Mouse (Mus musculus) limb, embryonic 14.5 days (tissue): Measurements from ENCODE around the gene Pold4. TPM values are rescaled to one million over a fixed set of nuclear protein-coding genes. Genes with fewer than 3 reads are reported as not detected.

ENCODE experiments used
- ATAC-seq: fragments of 200-750 bp; cut with Nextera tagmentation; 2 replicates; pipeline ENCODE4 v1.8.0; 2017; ENCODE audit warnings: low read depth, moderate number of reproducible peaks, moderate TSS enrichment; ENCODE audit not compliant: low FRiP score
- DNase-seq: peaks from one replicate; pipeline ENCODE4 v3.0.0-alpha.2; 2015; ENCODE audit warnings: low spot score
- H3K27ac ChIP-seq: fragments of 300-500 bp; sonication (generic); replicated peaks from 2 replicates; pipeline ENCODE4 v1.5.1; 2014; ENCODE audit warnings: low read depth, mild to moderate bottlenecking, low read length, moderate library complexity, mixed read lengths
- H3K27me3 ChIP-seq: fragments of 300-500 bp; sonication (generic); 2 replicates; pipeline ENCODE4 v1.6.1; 2014; ENCODE audit warnings: low read length, mixed read lengths; ENCODE audit not compliant: control insufficient read depth, insufficient read depth
- H3K36me3 ChIP-seq: fragments of 300-500 bp; sonication (generic); 2 replicates; pipeline ENCODE4 v1.6.1; 2014; ENCODE audit warnings: mild to moderate bottlenecking, low read length, moderate library complexity, mixed read lengths; ENCODE audit not compliant: control insufficient read depth, insufficient read depth
- H3K4me1 ChIP-seq: fragments of 300-500 bp; sonication (generic); 2 replicates; pipeline ENCODE4 v1.6.1; 2014; ENCODE audit warnings: antibody characterized with exemption, low read length, mixed read lengths; ENCODE audit not compliant: control insufficient read depth, insufficient read depth
- H3K4me2 ChIP-seq: fragments of 300-500 bp; sonication (generic); replicated peaks from 2 replicates; pipeline ENCODE4 v1.6.1; 2014; ENCODE audit warnings: low read depth, mild to moderate bottlenecking, low read length, moderate library complexity; ENCODE audit not compliant: severe bottlenecking
- H3K4me3 ChIP-seq: fragments of 300-500 bp; sonication (generic); replicated peaks from 2 replicates; pipeline ENCODE4 v1.5.1; 2014; ENCODE audit warnings: low read length
- H3K9ac ChIP-seq: fragments of 300-500 bp; sonication (generic); 2 replicates; pipeline ENCODE4 v1.6.1; 2014; ENCODE audit warnings: mild to moderate bottlenecking, low read depth, low read length, moderate library complexity; ENCODE audit not compliant: severe bottlenecking
- H3K9me3 ChIP-seq: fragments of 300-500 bp; sonication (generic); 2 replicates; pipeline ENCODE4 v1.6.1; 2016; ENCODE audit warnings: low read length; ENCODE audit not compliant: control insufficient read depth
- POLR2A ChIP-seq: fragments of 200-500 bp; IDR thresholded peaks from 2 replicates; pipeline ENCODE4 v1.8.0; 2012; ENCODE audit warnings: inconsistent platforms, mild to moderate bottlenecking, moderate library complexity, borderline replicate concordance; ENCODE audit not compliant: insufficient read depth, insufficient read length; ENCODE audit errors: extremely low read depth
- WGBS: fragments of 180-500 bp; shearing (Covaris S2); extraction: QIAGEN DNeasy Blood & Tissue Kit; methylation state at CpG from one replicate; pipeline ENCODE4 v1.1.7; 2014; 5-methylcytosine and 5-hydroxymethylcytosine counted together
- polyA plus RNA-seq, 2 experiments: library from polyadenylated mRNA; depleted of rRNA in 1 of 2; stranded (reverse) in 1 of 2; unstranded in 1 of 2; fragments of >200 nt; fragmentation: Nextera tagmentation in 1 of 2; extraction: Ambion mirVana in 1 of 2; gene quantifications; 2 replicates each; pipeline versions ENCODE4 v1.2.1 to v1.2.3; 2012 to 2014

The Pold4 gene
- polyA plus RNA-seq (2012; rRNA removed) (48.0 and 50.7 TPM in 2 replicates), polyA plus RNA-seq (2014; fragmentation: Nextera tagmentation; extraction: Ambion mirVana) (26.5 and 28.4 TPM in 2 replicates)

GRCm38 (mm10) chr19:4231253-4232185 is at the start of gene Pold4:
Gene Pold4, plus strand, starts transcription at chr19:4231899.
- H3K9me3 ChIP-seq = no peaks in the 10 kb centered on the region
- ATAC-seq = peak; percentile 91
- no peak for TF ChIP-seq POLR2A

GRCm38 (mm10) chr19:4183689-4184088 is 48.0 kb upstream of the Pold4 start:
- TF ChIP-seq POLR2A = no peak
- Histone ChIP-seq H3K4me1 (peaks cover 7% of the 10 kb centered on the region; the same call in 1 of the 2 replicates), H3K27me3 (no peaks in the 10 kb centered on the region), H3K9ac (no peak overlapping the region), H3K4me3 (no peak overlapping the region), H3K27ac (no peak overlapping the region), H3K36me3 (no peaks in the 10 kb centered on the region), H3K4me2 (no peak overlapping the region), H3K9me3 (no peaks in the 10 kb centered on the region)
- DNase-seq (no peak), ATAC-seq (no peak)
- 95% methylated on average over 2 of the region's 2 CpGs for WGBS

More at GRCm38 (mm10) chr19:4231253-4232185, at the start of gene Pold4:
- peak within 1 kb of the TSS; percentile 53 for H3K4me3 ChIP-seq
- H3K36me3 ChIP-seq = no peaks in the 10 kb centered on the region
- DNase-seq = peak; percentile 97
- peak within 1 kb of the TSS; percentile 39; the same call in 1 of the 2 replicates for H3K27ac ChIP-seq
- 11% methylated on average over 22 of the region's 26 CpGs for WGBS
- no peaks in the 10 kb centered on the region for H3K27me3 ChIP-seq
- peaks cover 9% of the 10 kb centered on the region; the same call in 1 of the 2 replicates for H3K4me1 ChIP-seq
- H3K9ac ChIP-seq = peak within 1 kb of the TSS; percentile 61
- peak within 1 kb of the TSS; percentile 81 for H3K4me2 ChIP-seq

- H3K4me2 ChIP-seq = no peak overlapping the region
- WGBS = 57% methylated on average over 15 of the region's 15 CpGs
Observed at GRCm38 (mm10) chr19:4184976-4185975, 46.4 kb upstream of the Pold4 start.

GRCm38 (mm10) chr19:4187303-4187702 is 44.4 kb upstream of the Pold4 start:
- Histone ChIP-seq H3K36me3 (no peaks in the 10 kb centered on the region), H3K27ac (no peak overlapping the region), H3K4me2 (no peak overlapping the region), H3K27me3 (no peaks in the 10 kb centered on the region), H3K4me1 (peaks cover 11% of the 10 kb centered on the region), H3K4me3 (no peak overlapping the region), H3K9ac (no peak overlapping the region), H3K9me3 (no peaks in the 10 kb centered on the region)
- DNase-seq (no peak), ATAC-seq (no peak)
- 54% methylated on average over 3 of the region's 3 CpGs for WGBS
- TF ChIP-seq POLR2A = no peak

More at GRCm38 (mm10) chr19:4184976-4185975, 46.4 kb upstream of the Pold4 start:
- no peak overlapping the region for H3K4me3 ChIP-seq
- no peaks in the 10 kb centered on the region for H3K27me3 ChIP-seq
- DNase-seq (no peak), ATAC-seq (no peak)
- TF ChIP-seq POLR2A = no peak
- H3K4me1 ChIP-seq = peaks cover 7% of the 10 kb centered on the region; the same call in 1 of the 2 replicates
- no peaks in the 10 kb centered on the region for H3K9me3 ChIP-seq
- H3K36me3 ChIP-seq = no peaks in the 10 kb centered on the region
- no peak overlapping the region for H3K9ac ChIP-seq
- no peak overlapping the region for H3K27ac ChIP-seq
